Mouse (Mus musculus) E14TG2a.4 (cell line): ENCODE data around the gene Eef1akmt2.

ENCODE experiments used
- CTCF ChIP-seq: conservative IDR thresholded peaks from 2 replicates; pipeline ENCODE4 v1.5.1; 2014; ENCODE audit warnings: low read length
- NANOG ChIP-seq: IDR thresholded peaks from 2 replicates; pipeline ENCODE4 v1.6.1; 2014; ENCODE audit warnings: borderline replicate concordance, low read length, mixed read lengths

GRCm38 (mm10) chr7:132891561-132892310, 39.3 kb upstream of the Eef1akmt2 start:
- no peak for TF ChIP-seq CTCF
- TF ChIP-seq NANOG, result no peak
